Mouse (Mus musculus) urinary bladder, postnatal 4 days (tissue): ENCODE measurements around the gene 4921504E06Rik.

ENCODE experiments used
- DNase-seq, 2 experiments: peaks; one replicate each; pipeline ENCODE4 v3.0.0; 2021 to 2022; ENCODE audit warnings: low spot score in 2 of 2

4921504E06Rik gene

DNA sequence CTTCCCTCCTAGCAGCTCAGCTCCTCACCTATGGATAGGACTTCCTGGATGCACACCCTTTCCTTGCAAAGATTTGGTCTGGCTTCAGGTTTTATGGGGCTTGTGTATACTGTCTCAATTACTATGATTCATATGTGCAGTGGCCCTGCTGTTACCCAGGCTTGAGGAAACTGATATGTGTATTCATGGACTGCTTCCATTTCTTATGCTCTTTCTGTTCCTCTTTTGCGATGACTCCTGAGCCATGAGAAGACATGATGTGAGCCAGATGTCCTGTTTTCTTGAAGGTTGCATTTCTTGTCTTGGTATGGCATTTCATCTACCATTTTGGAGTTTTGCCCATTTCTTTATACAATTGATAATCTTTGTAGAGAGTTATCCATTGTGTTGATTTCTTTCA, 48.0 kb downstream of the 4921504E06Rik start:
- DNase-seq, result no peak

DNA sequence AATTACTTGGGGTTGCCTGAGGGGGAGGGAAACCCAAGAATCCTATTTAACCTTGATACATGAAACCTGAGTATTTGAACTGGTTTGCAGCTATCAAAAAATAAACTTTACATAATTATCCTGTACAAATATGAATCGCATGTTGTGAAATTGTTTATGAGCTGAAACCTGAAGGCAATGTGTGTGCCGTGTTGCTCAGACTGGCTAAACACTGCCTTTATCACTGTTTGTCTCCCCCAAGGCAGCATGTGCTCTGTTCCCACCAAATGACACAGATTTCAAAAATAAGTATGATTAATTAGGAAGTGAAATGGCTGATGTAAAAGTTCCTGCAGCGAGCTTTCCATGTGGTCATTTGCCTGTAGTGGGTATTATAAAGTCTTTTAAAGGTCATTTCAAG, 63.5 kb downstream of the 4921504E06Rik start:
- DNase-seq, result no peak

DNA sequence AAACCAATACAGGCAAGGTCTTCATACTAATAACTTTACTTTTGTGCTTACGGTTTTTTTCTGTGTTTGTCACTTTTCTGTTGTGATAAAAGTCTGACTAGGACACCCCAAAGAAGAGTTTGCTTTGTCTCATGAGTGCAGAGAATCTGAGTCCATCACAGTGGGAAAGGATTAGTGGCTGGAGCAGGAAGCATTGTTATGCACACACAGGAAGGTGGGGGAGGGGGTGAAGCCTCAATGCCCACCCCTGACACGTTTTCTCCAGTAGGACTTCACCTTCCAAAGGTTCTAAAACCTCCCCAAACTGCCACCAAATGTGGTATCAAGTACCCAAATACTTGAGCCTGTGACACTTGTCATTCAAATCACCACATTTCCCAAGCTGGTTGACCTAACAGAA, 91.8 kb downstream of the 4921504E06Rik start:
- no peak for DNase-seq

DNA sequence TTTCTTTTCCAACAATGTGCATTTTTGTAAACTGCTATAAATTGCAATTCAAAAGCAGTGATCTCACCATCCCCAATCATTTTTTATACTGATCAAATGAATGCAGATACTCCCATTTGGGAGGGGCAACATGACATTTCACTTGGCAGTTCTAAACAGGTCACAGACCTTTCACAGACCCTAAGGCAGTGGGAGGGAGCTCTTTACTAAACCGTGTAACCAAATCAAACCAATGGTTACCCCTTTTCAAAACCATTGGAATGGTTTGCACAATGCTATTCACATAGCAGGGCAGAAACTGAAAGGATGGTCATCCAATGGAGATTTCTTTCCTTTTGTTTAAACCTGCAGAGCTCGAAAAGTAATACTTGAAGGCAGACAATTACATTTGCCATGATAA, 94.9 kb downstream of the 4921504E06Rik start:
- no peak for DNase-seq

DNA sequence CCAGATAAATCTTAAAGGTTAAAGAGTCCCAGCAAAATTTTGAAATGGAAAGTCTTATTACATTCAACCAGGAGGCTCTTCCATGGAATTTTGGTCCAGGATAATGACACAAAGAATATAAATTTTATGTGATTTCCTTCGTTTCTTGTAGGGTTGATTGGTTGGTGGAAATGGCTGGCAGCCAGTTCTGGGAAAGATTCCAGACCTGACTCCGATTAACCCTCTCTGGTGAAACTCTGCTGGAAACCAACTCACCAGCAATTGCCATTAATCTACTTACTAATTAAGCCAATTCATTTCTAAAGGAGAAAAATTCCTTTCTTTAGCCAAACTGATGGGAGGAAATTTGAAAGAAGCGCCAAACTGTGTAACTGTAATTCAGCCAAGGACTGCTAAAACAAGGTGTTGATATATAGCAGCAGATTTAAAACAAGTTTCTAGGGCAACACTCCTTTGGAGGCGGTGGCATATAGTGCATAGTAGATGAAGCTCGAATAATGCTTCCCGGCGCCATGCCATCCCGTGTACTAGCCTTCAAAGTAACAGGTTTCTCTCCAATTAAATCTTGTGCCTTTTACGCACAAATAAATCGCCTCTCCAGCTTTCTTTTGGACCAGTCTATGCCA, 97.7 kb downstream of the 4921504E06Rik start:
- no peak for DNase-seq

DNA sequence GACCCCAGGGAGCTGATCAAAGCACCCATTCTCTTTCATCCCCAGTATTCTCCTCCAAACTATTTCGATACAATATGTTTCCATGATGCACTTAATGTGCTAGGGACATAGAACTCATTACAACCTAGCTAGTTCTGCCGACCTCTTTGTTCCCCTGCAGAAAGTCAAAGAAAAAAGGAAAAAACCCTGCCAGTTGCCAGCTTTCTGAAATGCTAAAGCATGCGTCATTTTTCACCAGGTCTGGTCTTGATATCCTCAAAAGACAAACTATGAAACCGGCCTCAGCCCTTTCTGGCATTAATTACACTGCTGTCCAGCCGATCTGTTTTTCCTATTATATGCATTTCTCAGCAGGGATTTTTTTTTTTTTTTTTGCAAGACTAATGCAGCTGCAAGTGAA, 98.5 kb downstream of the 4921504E06Rik start:
- DNase-seq, result no peak

DNA sequence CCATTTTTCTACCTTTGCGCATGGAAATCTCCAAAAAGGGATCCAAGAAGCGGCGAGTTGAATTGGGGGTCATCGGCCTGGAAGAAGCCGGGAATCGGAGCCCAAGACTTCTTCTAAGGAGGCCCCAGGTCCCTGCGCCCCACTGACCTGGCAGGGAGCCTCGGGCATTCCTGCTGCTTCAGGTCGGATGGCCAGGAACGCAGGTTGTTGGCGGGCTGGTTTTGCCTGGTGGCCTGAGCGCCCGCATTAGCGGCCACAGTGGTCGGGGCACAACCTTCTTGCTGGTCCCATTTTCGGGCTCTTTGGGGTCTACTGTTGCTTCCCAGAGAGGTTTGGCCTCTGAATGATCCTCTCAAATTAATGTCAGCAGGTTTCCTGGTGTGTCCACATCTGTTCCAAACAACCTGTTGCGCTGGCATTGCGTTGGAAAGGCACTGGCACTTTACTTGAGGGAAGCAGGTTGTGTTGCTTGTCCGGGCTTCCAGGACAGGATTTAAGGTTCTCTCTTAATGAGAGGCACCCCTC, 101.1 kb downstream of the 4921504E06Rik start:
- DNase-seq, result no peak

DNA sequence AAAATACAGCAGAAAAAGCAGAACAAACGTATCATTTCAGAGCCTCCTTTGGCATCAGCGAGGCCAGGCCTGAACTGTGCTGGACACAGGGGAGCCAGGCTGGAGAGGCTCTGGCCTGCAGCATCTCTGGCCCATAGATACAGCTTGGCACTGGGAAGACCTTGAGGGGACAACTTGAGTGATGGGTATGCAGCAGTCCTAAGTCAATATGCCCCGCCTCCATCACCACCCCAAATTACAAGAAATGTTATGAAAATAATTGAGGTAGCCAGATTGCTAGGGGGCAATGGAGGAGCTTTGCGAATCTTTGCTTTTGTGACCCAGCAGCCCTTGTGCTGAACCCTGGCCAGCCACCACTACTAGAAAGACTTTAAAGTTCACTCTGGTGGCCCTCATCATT, 104.4 kb downstream of the 4921504E06Rik start:
- no peak for DNase-seq

DNA sequence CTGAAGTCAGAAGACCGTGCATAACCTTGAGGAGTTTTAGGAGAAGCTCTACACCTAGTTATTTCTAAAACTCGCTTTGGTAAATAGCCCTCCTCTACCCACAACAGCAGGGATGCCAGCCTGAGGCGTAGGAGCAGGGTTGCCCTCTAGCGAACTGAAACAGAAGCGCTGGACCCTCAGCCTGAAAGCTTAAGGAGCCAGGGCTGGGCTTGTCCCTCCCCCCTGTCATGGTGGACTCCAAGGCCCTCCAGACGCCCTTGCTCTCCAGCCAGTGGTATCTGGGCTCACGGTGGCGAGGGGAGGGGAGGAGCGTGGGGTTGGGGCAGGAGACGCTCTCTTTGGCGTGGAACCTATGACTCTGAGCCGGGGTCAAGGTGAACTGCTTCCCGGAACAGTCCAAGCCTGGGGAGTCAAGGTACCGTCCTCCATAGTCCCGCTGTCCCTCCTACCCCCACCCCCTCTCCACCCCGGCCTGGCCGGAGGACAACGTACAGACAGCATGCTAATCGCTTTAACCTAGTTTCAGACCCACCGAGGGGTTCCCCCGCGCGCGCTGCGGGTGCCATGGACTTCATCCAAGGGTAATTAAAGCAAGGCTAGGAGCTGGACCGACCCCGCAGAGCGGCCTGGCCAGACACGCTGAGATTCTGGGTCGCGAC, 105.5 kb downstream of the 4921504E06Rik start:
- no peak for DNase-seq

DNA sequence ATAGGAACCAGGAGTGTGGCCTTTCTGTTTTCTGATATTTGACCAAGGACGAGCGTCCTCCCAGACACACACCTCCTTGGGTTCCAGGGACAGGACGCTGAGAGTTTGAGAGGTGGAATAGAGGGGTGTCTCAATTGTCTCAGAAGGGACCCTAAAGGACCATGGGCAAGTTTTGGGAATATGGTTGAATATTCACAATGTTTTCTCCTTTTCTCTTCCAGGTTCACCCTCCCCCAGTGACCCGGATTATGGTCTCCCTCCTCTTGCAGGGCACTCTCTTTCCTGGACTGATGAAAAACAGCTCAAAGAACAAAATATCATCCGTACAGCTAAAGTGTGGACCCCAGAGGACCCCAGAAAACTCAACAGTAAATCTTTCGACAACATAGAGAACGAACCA, 107.0 kb downstream of the 4921504E06Rik start:
- no peak for DNase-seq

DNA sequence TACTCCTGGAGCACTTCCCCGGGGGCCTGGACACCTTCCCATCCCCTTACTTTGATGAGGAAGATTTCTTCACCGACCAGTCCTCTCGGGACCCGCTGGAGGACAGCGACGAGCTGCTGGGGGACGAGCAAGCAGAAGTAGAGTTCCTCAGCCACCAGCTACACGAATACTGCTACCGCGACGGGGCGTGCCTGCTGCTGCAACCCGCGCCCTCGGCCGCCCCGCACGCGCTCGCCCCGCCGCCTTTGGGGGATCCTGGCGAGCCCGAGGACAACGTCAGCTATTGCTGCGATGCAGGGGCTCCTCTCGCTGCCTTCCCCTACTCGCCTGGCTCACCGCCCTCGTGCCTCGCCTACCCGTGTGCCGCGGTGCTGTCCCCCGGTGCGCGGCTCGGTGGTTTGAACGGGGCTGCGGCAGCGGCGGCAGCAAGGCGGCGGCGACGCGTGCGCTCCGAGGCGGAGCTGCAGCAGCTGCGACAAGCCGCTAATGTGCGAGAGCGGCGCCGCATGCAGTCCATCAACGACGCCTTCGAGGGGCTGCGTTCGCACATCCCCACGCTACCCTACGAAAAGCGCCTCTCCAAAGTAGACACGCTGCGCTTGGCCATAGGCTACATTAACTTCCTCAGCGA, 107.7 kb downstream of the 4921504E06Rik start:
- no peak for DNase-seq

DNA sequence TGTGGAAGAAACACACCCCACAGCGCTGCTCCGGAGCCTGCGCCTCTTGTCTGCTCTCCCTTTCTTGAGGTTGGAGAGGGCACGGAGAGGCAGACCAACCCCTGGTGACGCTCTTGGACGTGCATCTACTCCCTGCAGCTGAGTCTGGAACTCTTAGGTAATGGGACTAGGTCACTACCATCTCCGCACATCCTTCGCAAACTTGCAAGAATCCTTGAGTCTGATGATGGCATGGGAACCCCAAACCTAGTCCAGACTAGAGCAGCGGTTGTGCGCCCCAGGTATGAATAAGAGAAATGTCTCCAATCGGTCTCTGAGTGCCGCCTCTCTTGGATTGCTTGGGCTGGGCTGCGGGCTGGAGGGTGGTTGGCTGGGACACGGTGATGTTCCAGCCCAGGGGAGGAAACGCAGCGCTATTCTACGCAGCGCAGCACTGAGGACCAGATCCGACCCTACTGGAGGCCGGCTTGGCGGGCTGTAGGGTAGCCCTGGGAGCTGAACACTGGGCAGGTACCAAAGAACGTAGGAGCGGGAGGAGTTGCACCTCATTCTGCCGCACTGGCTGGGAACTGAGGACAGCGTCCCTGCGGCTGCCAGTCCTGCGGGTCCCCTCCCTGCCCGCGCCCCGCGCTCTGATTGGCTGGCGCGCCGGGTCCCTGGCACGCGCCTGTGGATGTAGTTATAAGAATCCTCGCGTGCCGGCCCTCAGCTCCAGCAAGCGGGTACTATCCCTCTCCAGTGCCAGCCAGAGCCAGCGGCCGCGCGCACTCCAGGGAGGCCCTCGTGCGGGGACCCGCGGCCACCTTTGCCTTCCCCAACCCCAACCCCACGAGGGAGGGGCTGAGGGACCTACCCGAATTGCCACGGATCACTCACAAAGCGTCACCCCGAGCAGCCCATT, 108.5 kb downstream of the 4921504E06Rik start, which contains the start of gene Ptf1a:
TSS of gene Ptf1a (plus strand) at position 733 of the 901 bp plus-strand sequence.
- DNase-seq, result no peak

DNA sequence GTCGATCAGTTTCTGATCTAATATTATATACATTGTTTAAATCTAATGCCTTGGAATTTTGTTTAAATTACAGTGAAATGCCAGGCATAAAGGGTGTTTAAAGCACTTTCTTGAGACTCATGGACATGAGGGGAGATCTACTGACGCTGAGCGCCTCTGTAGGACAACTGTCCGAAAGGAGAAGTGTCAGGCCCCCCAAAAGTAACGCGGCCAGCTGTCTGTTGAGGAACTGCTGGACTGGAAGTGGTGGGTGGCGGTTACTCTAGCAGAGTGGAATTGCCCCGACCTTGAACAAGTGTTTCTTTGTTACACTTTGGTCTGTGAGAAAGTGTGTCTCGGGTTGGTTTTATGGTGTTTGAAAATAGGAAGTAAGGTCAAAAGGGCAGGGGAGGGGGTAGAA, 109.4 kb downstream of the 4921504E06Rik start:
- DNase-seq, result no peak

DNA sequence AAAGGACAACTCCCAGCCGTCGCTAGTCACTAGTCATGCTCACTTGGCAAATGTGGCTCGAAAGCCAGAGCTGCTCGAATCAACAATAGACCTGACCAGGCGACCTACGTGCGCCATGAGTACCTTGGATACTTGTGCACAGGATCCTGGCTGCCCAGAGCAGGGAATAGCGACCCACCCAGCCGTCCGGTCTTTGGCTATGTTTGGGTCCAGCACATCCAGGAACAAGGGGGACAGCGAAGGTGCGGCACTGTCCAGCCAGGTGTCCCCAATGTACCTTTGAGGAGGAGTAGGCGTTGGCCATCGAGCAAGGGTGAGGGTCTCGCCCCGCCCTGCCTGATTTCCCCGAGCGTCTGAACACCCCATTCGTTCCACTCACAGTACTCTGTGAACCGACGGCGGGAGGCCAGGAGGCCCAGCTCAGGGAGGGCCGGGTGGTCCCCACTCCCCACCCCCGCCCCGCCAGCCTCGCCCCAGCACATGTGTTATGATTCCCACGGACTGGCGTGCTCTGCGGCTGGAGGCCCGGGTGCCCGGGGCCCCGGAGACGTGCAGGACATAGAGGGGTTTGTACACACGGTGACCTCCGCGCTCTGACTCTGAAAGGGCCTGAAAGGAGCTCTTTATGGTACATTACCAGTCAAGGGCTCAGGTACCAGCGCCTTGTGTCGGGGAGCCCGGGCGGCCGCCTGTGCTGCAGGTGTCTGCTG, 121.9 kb downstream of the 4921504E06Rik start:
- no peak for DNase-seq

DNA sequence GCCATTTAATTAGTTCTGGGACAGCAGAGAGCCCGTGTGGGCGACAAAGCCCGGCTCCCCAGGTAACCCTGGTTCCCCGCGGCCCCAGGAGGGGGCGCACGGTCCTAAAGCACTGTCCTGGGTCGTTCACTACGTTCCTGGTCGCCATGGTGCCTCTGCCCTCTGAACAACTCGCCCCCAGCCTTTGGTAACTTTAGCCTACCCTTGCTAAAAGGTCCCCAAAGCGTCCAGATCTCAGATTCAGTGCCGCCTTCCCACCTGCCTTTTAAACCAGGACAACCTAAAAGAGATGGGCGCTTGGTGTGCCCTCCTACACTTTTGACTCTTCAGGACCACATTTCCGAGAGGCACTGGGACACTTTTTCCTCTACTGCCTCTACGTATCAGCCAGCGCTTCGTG, 122.5 kb downstream of the 4921504E06Rik start:
- no peak for DNase-seq

DNA sequence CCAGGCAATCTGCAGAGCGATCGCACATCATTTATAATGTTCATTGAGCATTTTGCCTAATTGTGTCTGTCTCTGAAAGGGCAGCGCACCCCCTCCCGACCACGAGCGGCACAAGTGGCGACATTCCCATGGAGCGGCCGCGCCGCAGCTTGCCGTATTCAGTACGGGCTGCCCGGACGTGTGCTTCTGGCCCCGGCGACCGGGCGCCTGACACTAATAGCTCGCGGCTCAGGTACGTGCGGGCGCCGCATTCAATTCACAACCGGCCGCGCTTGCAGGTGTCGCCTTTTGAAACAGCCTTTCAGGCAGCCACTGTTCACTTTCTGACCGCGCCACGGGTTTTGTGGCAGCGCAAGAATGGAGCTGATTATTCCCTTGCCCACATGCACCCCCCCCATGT, 123.0 kb downstream of the 4921504E06Rik start:
- DNase-seq, result no peak

DNA sequence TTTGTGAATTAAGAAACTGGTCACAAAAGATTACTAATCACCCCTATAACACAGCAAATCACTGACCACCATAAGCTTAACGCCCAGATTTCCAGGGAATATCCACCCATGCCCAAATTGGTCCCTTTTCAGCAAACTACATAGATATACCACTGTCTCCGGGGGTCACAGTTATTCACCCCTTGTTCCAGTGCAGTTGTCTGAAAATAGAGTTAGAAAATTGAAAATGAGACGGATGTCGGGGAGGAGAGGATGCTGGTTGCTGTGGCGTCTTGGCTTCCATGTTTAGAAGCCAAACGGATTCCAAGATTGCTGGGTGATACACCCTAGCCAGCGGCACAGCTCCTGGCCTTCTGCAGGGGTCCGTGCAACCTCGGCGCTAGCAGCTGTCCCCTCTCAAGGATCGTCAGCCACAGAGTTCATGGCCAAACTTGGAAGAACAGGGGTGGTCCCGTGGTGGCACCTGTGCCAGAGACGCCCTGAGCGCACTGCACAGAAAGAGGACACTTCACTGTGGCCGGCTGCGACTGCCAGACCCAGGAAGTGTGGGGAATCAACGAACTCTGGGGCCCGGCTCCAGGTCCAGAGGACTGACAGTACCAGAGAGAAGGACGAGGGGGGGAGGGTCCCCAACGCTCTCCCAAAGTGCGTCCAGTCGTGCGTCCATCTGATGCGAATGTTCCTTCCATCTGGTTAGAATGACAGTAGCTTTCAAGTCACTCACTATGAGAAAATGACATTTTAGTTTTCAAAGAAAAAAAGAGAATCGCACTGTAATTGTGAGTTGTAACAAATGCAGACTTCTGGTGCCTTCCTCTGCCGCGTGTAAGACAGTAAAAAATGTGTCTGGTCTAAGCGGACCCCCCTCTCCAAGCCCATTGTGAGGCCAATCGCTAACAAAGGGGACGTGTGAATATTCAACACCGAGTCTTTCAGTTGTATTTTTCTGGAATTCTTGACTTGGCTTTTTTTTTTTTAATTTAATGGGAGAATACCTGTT, 123.7 kb downstream of the 4921504E06Rik start:
- no peak for DNase-seq

DNA sequence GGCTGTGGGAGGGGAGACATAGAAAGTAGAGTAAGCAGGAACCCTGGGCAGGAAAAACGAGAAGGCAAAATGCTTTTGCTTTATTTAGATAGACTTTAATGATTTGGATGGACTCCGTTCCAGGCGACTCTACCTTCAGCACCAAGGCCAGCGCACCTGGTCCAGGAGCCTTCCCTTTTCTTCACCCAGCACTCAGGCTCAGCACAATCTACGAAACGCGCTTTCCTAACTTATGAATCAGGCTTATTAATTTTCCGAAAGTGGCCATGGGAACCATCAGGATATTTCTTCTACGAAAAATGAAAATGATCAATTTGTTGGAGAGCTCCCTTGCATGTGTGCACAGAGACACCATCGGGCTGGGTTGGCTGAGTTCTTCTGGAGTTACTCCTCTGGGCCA, 124.7 kb downstream of the 4921504E06Rik start:
- no peak for DNase-seq

DNA sequence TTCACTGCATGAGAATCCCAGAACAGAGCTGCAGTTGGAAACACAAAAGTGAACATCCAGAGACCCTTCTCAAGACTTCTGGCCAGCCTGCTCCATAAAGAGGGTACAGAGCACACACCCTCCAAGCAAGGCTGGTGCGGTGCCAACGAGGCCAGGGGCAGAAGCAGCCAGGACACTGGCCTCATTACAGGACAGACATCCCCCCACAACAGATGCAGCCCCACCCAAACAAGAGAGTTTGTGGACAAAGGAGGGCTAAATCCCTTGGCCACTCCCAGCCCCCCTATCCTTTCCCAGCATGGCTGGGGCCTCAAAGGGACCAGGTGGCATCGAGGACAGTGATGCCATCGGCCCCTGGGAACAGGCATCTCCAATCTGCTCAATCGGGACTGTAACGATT, 130.6 kb downstream of the 4921504E06Rik start:
- no peak for DNase-seq

DNA sequence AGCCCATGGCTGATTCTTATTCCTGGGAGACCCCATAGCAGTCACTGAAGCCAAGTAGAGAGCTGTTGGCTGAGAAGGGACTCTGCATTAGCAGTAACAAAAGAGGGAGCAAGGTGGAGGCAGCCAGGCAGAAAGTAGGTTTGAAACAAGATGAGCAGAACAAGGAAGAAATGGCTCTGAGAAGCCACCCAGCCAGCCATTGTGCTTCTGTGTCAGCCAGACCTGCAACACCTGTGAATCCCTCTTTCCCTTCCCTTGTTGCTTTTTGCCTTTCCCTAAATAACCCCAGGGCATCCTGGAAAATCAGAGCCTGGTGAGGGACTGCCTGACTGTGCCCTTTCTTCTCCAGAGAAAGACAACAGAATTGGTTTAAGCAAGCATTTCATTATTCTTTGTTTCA, 131.5 kb downstream of the 4921504E06Rik start:
- DNase-seq, result no peak
